Mouse (Mus musculus): ENCODE results near the gene Fancm. TPM values are rescaled to one million over a fixed set of nuclear protein-coding genes. Genes with fewer than 3 reads are reported as not detected.
A peak's percentile ranks its signal among the peaks of the same experiment; 100 is the strongest.
"Not testable (repeated sequence)": the region's sequence is repeated elsewhere in the genome, so short reads cannot be mapped to it uniquely, and the experiment has no call there.

The Fancm gene
- polyA plus RNA-seq, 1 experiment from 2014 or later = 9.4 TPM

DNA sequence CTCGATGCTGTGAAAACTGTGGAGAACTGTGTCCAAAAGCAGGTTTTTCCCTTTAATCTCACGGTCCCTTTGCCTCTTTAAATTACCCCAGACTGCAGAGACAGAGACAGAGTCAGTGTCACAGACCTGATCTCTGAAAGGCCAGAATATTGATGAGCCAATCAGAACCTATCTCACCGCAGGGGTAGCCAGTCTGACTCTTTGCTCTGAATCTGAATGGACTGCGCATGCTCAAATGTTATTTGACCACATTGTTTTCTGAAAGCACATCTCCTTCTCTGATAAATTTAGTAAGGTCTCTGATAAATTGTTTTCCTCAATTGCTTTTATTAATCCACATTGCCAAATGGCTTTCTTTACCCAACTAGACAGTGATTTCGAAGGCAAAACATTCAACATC is 44.0 kb downstream of the Fancm start:
- 91% methylated on average over 5 of the region's 5 CpGs for WGBS
- H3K4me2 ChIP-seq (ENCODE audit: low read length) = no peak overlapping the region
- H3K36me3 ChIP-seq (ENCODE audit: control insufficient read depth, insufficient read depth, low read length) = peaks cover 76% of the 10 kb centered on the region
- H3K27ac ChIP-seq (replicated peaks in 1 of 2; ENCODE audit: control insufficient read depth in 1 of 2, insufficient read depth in 1 of 2, low read depth in 2 of 2, low read length in 2 of 2) = no peak overlapping the region
- no peak overlapping the region for H3K9ac ChIP-seq (ENCODE audit: low read length)
- no peak overlapping the region for H3K4me3 ChIP-seq (ENCODE audit: control insufficient read depth in 1 of 2, insufficient read depth in 1 of 2, low read depth in 1 of 2, low read length in 2 of 2)
- H3K4me1 ChIP-seq (ENCODE audit: control insufficient read depth in 2 of 2, insufficient read depth in 2 of 2, low read length in 2 of 2) = peaks cover 0 to 2% of the 10 kb centered on the region in 2 experiments; a peak in 1 of 4 replicates
- H3K9me3 ChIP-seq (ENCODE audit: control insufficient read depth, low read length) = no peaks in the 10 kb centered on the region
- ATAC-seq (ENCODE audit: insufficient number of reproducible peaks, insufficient read depth, low FRiP score, low read depth) = no peak
- H3K27me3 ChIP-seq (ENCODE audit: control insufficient read depth, insufficient read depth, low read length) = no peaks in the 10 kb centered on the region

DNA sequence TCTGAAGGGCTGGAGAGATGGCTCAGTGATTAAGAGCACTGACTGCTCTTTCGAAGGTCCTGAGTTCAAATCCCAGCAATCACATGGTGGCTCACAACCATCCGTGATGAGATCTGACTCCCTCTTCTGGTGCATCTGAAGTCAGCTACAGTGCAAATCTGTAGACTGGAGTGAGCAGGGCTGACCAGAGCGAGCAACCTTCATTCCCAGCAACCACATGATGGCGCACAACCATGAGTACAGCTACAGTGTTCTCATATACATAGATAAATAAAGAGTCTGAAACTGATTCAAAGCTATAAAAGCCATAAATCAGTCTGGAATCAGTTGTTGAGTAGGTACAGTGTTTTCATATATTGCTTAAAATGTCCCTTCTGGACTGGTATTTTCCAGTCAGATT is 60.7 kb downstream of the Fancm start:
- H3K27me3 ChIP-seq (ENCODE audit: control insufficient read depth, insufficient read depth, low read length); H3K4me2 ChIP-seq (ENCODE audit: low read length); H3K9ac ChIP-seq (ENCODE audit: low read length); H3K9me3 ChIP-seq (ENCODE audit: control insufficient read depth, low read length); H3K4me3 ChIP-seq (ENCODE audit: control insufficient read depth in 1 of 2, insufficient read depth in 1 of 2, low read depth in 1 of 2, low read length in 2 of 2); H3K27ac ChIP-seq (replicated peaks in 1 of 2; ENCODE audit: control insufficient read depth in 1 of 2, insufficient read depth in 1 of 2, low read depth in 2 of 2, low read length in 2 of 2); ATAC-seq (ENCODE audit: insufficient number of reproducible peaks, insufficient read depth, low FRiP score, low read depth); H3K4me1 ChIP-seq (ENCODE audit: control insufficient read depth in 2 of 2, insufficient read depth in 2 of 2, low read length in 2 of 2): not testable (repeated sequence)
- H3K36me3 ChIP-seq (ENCODE audit: control insufficient read depth, insufficient read depth, low read length) = peaks cover 79% of the 10 kb centered on the region
- 97% methylated on average over 4 of the region's 4 CpGs for WGBS

DNA sequence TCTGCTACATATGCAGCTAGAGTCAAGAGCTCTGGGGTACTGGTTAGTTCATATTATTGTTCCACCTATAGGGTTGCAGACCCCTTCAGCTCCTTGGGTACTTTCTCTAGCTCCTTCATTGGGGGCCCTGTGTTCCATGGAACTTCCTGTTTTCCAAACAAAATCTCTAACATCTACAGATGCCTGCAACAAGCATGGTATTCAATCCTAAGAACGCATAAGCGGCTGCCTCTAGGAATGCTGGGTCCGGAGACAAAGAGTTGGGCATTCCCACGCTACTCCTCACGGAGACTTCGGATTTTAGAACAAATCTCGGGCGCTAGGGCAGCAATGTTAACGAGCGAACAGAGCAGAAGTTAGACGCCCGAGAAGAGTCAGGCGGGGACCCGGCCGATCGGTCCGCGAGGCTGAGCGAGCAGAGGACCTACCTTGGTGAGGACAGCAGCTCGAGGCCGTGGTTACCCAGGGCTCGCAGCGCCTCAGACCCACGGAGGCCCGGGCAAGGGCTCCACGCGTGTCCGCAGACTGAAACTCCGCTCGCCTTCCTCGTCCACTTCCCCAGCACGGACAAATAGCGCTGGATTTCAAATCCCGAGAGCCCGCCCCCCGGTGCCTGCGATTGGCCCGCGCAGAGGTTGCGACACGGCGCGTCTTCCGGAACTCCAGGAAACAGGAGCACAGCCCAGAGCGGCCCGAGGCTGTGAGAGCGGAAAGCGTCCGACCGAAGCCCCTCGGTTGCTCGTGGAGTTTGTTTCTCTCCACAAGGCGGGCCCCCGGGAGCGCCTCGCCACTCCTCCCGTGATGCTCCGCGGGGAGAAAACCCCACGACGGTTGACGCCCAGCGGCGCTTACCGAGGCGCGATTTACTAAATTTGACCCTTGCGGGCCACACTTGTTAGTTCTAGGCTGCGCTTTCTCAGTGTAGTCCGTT is 96.9 kb downstream of the Fancm start, which contains the start of gene Mis18bp1:
Gene Mis18bp1 (minus strand): TSS at position 584 of the 931 bp plus-strand sequence.
- Histone ChIP-seq H3K9ac (ENCODE audit: low read length) (peak within 1 kb of the TSS; percentile 89), H3K9me3 (ENCODE audit: control insufficient read depth, low read length) (no peaks in the 10 kb centered on the region), H3K27me3 (ENCODE audit: control insufficient read depth, insufficient read depth, low read length) (no peaks in the 10 kb centered on the region), H3K4me2 (ENCODE audit: low read length) (peak within 1 kb of the TSS; percentile 71), H3K27ac (replicated peaks in 1 of 2; ENCODE audit: control insufficient read depth in 1 of 2, insufficient read depth in 1 of 2, low read depth in 2 of 2, low read length in 2 of 2) (peak within 1 kb of the TSS; percentile 90 to 92), H3K4me1 (ENCODE audit: control insufficient read depth in 2 of 2, insufficient read depth in 2 of 2, low read length in 2 of 2) (peaks cover 2 to 8% of the 10 kb centered on the region in 2 experiments; a peak in 3 of 4 replicates), H3K36me3 (ENCODE audit: control insufficient read depth, insufficient read depth, low read length) (no peaks in the 10 kb centered on the region), H3K4me3 (ENCODE audit: control insufficient read depth in 1 of 2, insufficient read depth in 1 of 2, low read depth in 1 of 2, low read length in 2 of 2) (peak within 1 kb of the TSS; percentile 90 to 98)
- peak; percentile 98 for ATAC-seq (ENCODE audit: insufficient number of reproducible peaks, insufficient read depth, low FRiP score, low read depth)
- WGBS = under 1% methylated on average over 70 of the region's 70 CpGs

DNA sequence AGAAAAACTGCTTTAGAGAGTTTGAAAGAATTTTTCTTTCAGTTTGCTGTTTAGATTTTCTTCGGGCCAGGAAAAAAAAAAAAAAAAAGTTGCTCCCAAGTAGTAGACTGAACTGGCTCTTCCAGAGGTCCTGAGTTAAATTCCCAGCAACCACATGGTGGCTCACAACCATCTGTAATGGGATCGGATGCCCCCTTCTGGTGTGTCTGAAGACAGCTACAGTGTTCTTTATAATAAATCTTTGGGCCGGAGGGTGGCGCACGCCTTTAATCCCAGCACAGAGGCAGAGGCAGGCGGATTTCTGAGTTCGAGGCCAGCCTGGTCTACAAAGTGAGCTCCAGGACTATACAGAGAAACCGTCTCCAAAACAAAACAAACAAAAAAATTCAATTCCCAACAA is 97.6 kb downstream of the Fancm start:
- Histone ChIP-seq H3K4me3 (ENCODE audit: control insufficient read depth in 1 of 2, insufficient read depth in 1 of 2, low read depth in 1 of 2, low read length in 2 of 2) (peak overlapping the region; percentile 90 to 98), H3K9ac (ENCODE audit: low read length) (peak overlapping the region; percentile 89), H3K4me2 (ENCODE audit: low read length) (peak overlapping the region; percentile 71), H3K27ac (replicated peaks in 1 of 2; ENCODE audit: control insufficient read depth in 1 of 2, insufficient read depth in 1 of 2, low read depth in 2 of 2, low read length in 2 of 2) (peak overlapping the region; percentile 90 to 92)
- not testable (repeated sequence) for H3K27me3 ChIP-seq (ENCODE audit: control insufficient read depth, insufficient read depth, low read length); H3K36me3 ChIP-seq (ENCODE audit: control insufficient read depth, insufficient read depth, low read length); H3K4me1 ChIP-seq (ENCODE audit: control insufficient read depth in 2 of 2, insufficient read depth in 2 of 2, low read length in 2 of 2); H3K9me3 ChIP-seq (ENCODE audit: control insufficient read depth, low read length)
- peak; percentile 18; the same call in 1 of the 2 replicates for ATAC-seq (ENCODE audit: insufficient number of reproducible peaks, insufficient read depth, low FRiP score, low read depth)
- WGBS = 22% methylated on average over 8 of the region's 8 CpGs

DNA sequence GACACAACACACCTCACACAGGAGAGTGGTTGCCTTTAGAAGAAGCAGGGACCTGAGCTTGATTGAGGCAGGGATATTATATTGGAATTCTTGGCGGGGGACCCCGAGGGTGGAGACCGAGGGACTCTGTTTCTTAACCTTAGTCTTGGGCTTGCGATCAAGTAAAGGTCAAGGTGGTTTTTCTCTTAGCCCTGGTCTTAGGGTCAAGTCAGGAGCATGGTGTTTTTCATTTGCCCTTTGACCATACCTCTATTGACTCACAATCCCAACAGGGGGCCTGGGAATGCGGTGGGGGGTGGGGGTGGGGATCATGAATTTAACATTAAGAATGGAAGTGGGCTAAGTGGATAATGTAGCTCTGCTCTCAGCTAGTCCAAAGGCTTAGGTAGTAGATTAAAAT is 98.3 kb downstream of the Fancm start:
- Histone ChIP-seq H3K27ac (replicated peaks in 1 of 2; ENCODE audit: control insufficient read depth in 1 of 2, insufficient read depth in 1 of 2, low read depth in 2 of 2, low read length in 2 of 2) (no peak overlapping the region), H3K27me3 (ENCODE audit: control insufficient read depth, insufficient read depth, low read length) (no peaks in the 10 kb centered on the region), H3K9me3 (ENCODE audit: control insufficient read depth, low read length) (no peaks in the 10 kb centered on the region), H3K9ac (ENCODE audit: low read length) (no peak overlapping the region), H3K4me1 (ENCODE audit: control insufficient read depth in 2 of 2, insufficient read depth in 2 of 2, low read length in 2 of 2) (peaks cover 2 to 8% of the 10 kb centered on the region in 2 experiments; a peak in 3 of 4 replicates), H3K36me3 (ENCODE audit: control insufficient read depth, insufficient read depth, low read length) (no peaks in the 10 kb centered on the region), H3K4me2 (ENCODE audit: low read length) (no peak overlapping the region), H3K4me3 (ENCODE audit: control insufficient read depth in 1 of 2, insufficient read depth in 1 of 2, low read depth in 1 of 2, low read length in 2 of 2) (peak overlapping the region in 1 of 2 experiments; percentile 90; a peak in 1 of 4 replicates)
- no peak for ATAC-seq (ENCODE audit: insufficient number of reproducible peaks, insufficient read depth, low FRiP score, low read depth)
- WGBS = 90% methylated on average over 5 of the region's 5 CpGs

Other genes starting within 250 kb of the Fancm start
- 2.6 and 4.0 TPM in 2 replicates for gene Gm527, start 157.7 kb upstream of the Fancm start, polyA plus RNA-seq (2014; fragmentation: Nextera tagmentation; extraction: Ambion mirVana)
- 13.1 and 13.4 TPM in 2 replicates for gene Klhl28, start 110.1 kb upstream of the Fancm start, polyA plus RNA-seq (2014; fragmentation: Nextera tagmentation; extraction: Ambion mirVana)
- 17.9 and 21.5 TPM in 2 replicates for gene Togaram1, start 109.8 kb upstream of the Fancm start, polyA plus RNA-seq (2014; fragmentation: Nextera tagmentation; extraction: Ambion mirVana)
- gene Prpf39, start 39.3 kb upstream of the Fancm start, polyA plus RNA-seq (2014; fragmentation: Nextera tagmentation; extraction: Ambion mirVana) = 32.9 and 34.4 TPM in 2 replicates
- gene Fkbp3, start 1.6 kb upstream of the Fancm start, polyA plus RNA-seq (2014; fragmentation: Nextera tagmentation; extraction: Ambion mirVana) = 492 and 495 TPM in 2 replicates
- gene Mis18bp1, start 97.0 kb downstream of the Fancm start, polyA plus RNA-seq (2014; fragmentation: Nextera tagmentation; extraction: Ambion mirVana) = 30.4 and 34.3 TPM in 2 replicates
- gene Wdr20rt, start 149.9 kb downstream of the Fancm start, polyA plus RNA-seq (2014; fragmentation: Nextera tagmentation; extraction: Ambion mirVana) = not detected in 2 replicates

Data from heart, embryonic 14.5 days (tissue).